Mouse (Mus musculus) kidney, postnatal 0 days (tissue): ENCODE data around the gene Pex11b. TPM values are rescaled to one million over a fixed set of nuclear protein-coding genes. Genes with fewer than 3 reads are reported as not detected.

Experiments
- ATAC-seq: fragments of 200-750 bp; cut with Nextera tagmentation; replicated peaks from 2 replicates; pipeline ENCODE4 v1.8.0; 2017; ENCODE audit warnings: low read depth, moderate number of reproducible peaks, moderate TSS enrichment, moderate library complexity; ENCODE audit not compliant: low FRiP score
- DNase-seq: peaks from one replicate; pipeline ENCODE4 v3.0.0-alpha.2; 2016; ENCODE audit warnings: low spot score
- H3K27ac ChIP-seq: fragments of 300-500 bp; sonication (generic); 2 replicates; pipeline ENCODE4 v1.5.1; 2014; ENCODE audit warnings: mild to moderate bottlenecking
- H3K27me3 ChIP-seq: fragments of 300-500 bp; sonication (generic); 2 replicates; pipeline ENCODE4 v1.6.1; 2014; ENCODE audit warnings: low read length, mixed read lengths; ENCODE audit not compliant: insufficient read depth
- H3K36me3 ChIP-seq: fragments of 300-500 bp; sonication (generic); 2 replicates; pipeline ENCODE4 v1.6.1; 2014; ENCODE audit warnings: low read length, mixed read lengths; ENCODE audit not compliant: insufficient read depth
- H3K4me1 ChIP-seq: fragments of 300-500 bp; sonication (generic); replicated peaks from 2 replicates; pipeline ENCODE4 v1.6.1; 2014; ENCODE audit warnings: antibody characterized with exemption, low read length, mixed read lengths; ENCODE audit not compliant: insufficient read depth
- H3K4me2 ChIP-seq: fragments of 300-500 bp; sonication (generic); 2 replicates; pipeline ENCODE4 v1.6.1; 2014; ENCODE audit warnings: mild to moderate bottlenecking, low read length, moderate library complexity, mixed read lengths
- H3K4me3 ChIP-seq: fragments of 300-500 bp; sonication (generic); replicated peaks from 2 replicates; pipeline ENCODE4 v1.5.1; 2014; ENCODE audit warnings: low read depth, low read length
- H3K9ac ChIP-seq: fragments of 300-500 bp; sonication (generic); 2 replicates; pipeline ENCODE4 v1.6.1; 2014; ENCODE audit warnings: low read depth, low read length
- H3K9me3 ChIP-seq: fragments of 300-500 bp; sonication (generic); replicated peaks from 2 replicates; pipeline ENCODE4 v1.6.1; 2016; ENCODE audit warnings: low read length, inconsistent platforms, mixed read lengths
- CTCF ChIP-seq: IDR thresholded peaks from 2 replicates; pipeline ENCODE4 v1.5.1; 2016; ENCODE audit warnings: antibody characterized with exemption, low read depth, mild to moderate bottlenecking, moderate library complexity
- WGBS: fragments of 180-500 bp; shearing (Covaris S2); extraction: QIAGEN DNeasy Blood & Tissue Kit; methylation state at CpG from one replicate; pipeline ENCODE4 v1.1.7; 2014; 5-methylcytosine and 5-hydroxymethylcytosine counted together
- polyA plus RNA-seq: library from polyadenylated mRNA; unstranded; fragments of >200 nt; fragmentation: Nextera tagmentation; extraction: Ambion mirVana; gene quantifications from 2 replicates; pipeline ENCODE4 v1.2.1, GENCODE M21; 2015

The Pex11b gene
- 69.4 and 70.1 TPM in 2 replicates for polyA plus RNA-seq

DNA sequence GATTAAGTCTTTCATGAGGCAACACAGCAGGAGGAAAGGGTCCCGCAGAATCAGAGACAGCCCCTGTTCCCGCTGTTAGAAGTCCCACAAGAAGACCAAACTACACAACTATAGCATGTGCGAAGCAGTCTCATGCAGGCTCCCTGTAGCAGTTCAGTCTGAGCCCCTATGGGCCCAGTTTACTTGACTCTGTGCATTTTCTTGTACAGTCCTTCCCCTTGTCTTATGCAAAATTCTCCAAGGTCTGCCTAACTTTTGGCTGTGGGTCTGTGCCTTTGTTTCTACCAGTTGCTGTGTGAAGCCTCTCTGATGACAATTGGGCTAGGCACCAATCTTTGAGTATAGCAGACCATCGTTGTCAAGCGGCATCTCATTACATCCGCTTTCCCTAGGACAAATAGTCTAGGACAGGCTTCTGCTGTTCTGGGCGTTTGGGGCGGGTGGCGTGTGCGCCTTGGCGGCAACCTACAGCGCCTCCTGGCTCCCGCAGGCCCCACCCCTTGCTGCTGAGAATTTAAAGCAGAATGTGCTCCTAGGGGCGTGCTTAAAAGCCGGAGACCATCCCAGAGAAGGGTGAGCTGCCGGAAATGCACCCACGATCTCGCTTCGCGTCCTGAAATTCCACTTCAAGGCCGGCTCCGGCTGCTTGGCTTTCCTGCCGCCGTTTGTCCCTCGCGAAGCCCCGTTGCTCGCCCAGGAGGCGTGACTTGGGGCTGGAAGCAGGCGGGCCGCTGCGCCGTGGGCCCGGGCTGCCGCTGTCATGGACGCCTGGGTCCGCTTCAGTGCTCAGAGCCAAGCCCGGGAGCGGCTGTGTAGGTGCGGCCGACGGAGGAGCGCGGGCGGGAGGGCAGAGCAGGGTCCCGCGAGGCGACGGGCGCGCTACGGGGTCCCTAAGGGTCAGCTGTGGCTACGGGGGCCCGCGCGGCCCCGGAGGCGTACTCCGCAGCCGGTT is at the start of gene Pex11b, which contains the start of gene Gm42957:
TSS of gene Pex11b (plus strand) at position 449 of the 952 bp plus-strand sequence.
TSS of gene Gm42957 (plus strand) at position 547 of the 952 bp plus-strand sequence.
- DNase-seq (peak; percentile 96), ATAC-seq (peak; percentile 89)
- Histone ChIP-seq H3K9me3 (no peaks in the 10 kb centered on the region), H3K4me3 (peak within 1 kb of the TSS; percentile 85), H3K9ac (peak within 1 kb of the TSS; percentile 93), H3K36me3 (peaks cover 17% of the 10 kb centered on the region), H3K27ac (peak within 1 kb of the TSS; percentile 85), H3K4me1 (peaks cover 7% of the 10 kb centered on the region), H3K4me2 (peak within 1 kb of the TSS; percentile 88), H3K27me3 (no peaks in the 10 kb centered on the region)
- peak; percentile 70 for TF ChIP-seq CTCF
- 2% methylated on average over 60 of the region's 60 CpGs for WGBS

DNA sequence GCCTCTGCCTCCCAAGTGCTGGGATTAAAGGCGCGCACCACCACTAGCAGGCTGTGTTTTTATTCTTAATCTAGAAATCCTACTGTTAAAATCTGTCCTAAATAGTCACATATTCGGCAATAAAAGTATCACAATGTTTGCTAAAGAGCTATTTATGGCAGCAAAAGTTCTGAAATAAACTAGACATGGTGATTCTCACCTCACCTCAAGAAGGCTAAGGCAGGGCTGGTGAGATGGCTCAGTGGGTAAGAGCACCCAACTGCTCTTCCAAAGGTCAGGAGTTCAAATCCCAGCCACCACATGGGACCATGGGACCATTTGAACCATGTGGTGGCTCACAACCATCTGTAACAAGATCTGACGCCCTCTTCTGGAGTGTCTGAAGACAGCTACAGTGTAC is 44.5 kb upstream of the Pex11b start:
- no peaks in the 10 kb centered on the region for H3K4me1 ChIP-seq
- ATAC-seq: no peak
- DNase-seq: no peak
- no peak for TF ChIP-seq CTCF
- no peak overlapping the region for H3K9ac ChIP-seq
- H3K27ac ChIP-seq: no peak overlapping the region
- H3K9me3 ChIP-seq: no peaks in the 10 kb centered on the region
- H3K36me3 ChIP-seq: no peaks in the 10 kb centered on the region
- 82% methylated on average over 4 of the region's 4 CpGs for WGBS
- H3K27me3 ChIP-seq: 0 out of 2 replicates have a peak, but pooled peaks cover 2% of the 10 kb centered on the region
- no peak overlapping the region for H3K4me3 ChIP-seq
- no peak overlapping the region for H3K4me2 ChIP-seq

DNA sequence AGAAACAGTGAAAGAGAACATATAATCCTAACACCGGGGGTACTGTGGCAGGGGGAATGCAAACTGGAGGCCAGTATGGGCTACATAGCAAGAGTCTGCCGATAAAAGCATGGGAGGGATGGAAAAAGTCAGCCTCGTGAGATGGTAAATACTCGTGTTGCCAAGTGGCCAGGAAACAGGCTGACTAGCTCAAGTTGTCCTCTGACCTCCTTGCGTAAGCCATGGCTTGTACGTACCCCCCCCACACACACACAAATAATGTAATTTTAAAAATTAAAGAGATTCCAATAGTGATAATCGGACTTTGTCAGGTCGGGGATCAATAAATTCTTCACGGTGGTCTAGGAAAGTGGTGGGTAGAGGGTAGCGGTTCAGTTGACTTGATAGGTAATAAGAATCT is 41.8 kb upstream of the Pex11b start:
- Histone ChIP-seq H3K27me3 (0 out of 2 replicates have a peak, but pooled peaks cover 5% of the 10 kb centered on the region), H3K4me2 (peak overlapping the region; percentile 75), H3K9me3 (no peaks in the 10 kb centered on the region), H3K4me1 (peaks cover 19% of the 10 kb centered on the region), H3K36me3 (no peaks in the 10 kb centered on the region), H3K4me3 (peak overlapping the region; percentile 76), H3K9ac (peak overlapping the region; percentile 77), H3K27ac (no peak overlapping the region)
- ATAC-seq (no peak), DNase-seq (peak; percentile 60)
- no peak for TF ChIP-seq CTCF
- WGBS: 1% methylated on average over 10 of the region's 10 CpGs

DNA sequence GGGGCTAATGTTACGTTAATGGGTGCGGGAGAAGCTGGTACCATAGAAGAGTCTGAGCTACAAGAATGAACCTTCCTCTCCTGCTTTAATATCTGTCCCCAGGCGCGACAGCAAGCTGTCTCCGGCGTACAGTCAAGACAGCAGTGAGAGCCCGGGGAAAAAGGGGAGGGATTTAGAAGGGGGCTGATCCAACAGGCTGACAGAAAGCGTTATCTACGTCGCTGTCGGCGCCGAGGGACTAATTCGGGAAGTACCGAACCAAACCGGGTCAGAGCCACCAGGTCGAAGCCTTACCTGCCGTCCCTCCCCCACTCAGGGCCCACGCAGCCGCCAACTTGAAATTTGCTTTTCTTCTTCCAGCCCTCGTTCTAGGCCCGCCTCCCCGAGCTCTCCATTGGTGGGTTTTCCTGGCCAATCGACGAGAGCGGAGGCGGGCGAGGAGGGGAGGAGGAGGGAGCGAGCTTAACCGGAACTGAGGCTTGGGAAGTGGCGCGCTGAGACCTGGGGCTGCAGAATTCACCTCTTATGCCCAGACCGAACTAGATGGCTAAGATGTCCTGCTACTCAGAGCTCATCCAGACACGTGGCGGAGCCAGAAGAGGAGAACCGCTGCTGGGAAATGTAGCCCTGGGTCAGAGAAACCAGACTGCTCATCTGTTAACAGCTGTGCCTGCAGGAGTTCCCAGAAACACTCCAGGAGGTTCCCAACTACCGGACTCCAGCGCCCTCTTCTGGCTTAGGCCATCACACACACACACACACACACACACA is 41.2 kb upstream of the Pex11b start, which contains the start of gene Polr3gl:
TSS of gene Polr3gl (minus strand) at position 392 of the 771 bp plus-strand sequence.
- under 1% methylated on average over 37 of the region's 38 CpGs for WGBS
- peak; percentile 40; the same call in 1 of the 2 replicates for TF ChIP-seq CTCF
- Histone ChIP-seq H3K4me2 (peak within 1 kb of the TSS; percentile 75), H3K9me3 (no peaks in the 10 kb centered on the region), H3K9ac (peak within 1 kb of the TSS; percentile 77), H3K27me3 (0 out of 2 replicates have a peak, but pooled peaks cover 5% of the 10 kb centered on the region), H3K27ac (peak within 1 kb of the TSS; percentile 76; the same call in 1 of the 2 replicates), H3K36me3 (no peaks in the 10 kb centered on the region), H3K4me1 (peaks cover 19% of the 10 kb centered on the region), H3K4me3 (peak within 1 kb of the TSS; percentile 76)
- peak; percentile 98 for DNase-seq
- ATAC-seq: peak; percentile 91

DNA sequence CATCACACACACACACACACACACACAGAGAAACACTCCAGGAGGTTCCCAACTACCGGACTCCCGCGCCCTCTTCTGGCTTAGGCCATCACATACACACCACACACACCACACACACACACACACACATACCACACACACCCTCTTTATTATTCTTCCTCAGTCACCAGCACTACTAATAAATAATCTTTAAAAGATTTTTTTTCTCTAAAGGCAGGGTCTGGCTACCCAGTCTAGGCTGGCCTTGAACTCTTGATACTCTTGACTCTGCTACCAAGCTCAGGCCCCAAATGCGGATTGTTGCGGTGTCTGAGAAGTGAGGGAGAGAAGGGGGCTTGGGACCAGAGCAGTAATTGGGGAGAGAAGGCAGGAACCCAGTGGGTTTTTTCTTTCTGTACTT is 40.3 kb upstream of the Pex11b start:
- Histone ChIP-seq H3K9me3 (no peaks in the 10 kb centered on the region), H3K4me2 (no peak overlapping the region), H3K4me3 (no peak overlapping the region), H3K27me3 (0 out of 2 replicates have a peak, but pooled peaks cover 5% of the 10 kb centered on the region), H3K36me3 (no peaks in the 10 kb centered on the region), H3K4me1 (peaks cover 19% of the 10 kb centered on the region), H3K27ac (no peak overlapping the region), H3K9ac (no peak overlapping the region)
- no peak for ATAC-seq
- TF ChIP-seq CTCF: no peak
- no peak for DNase-seq
- 79% methylated on average over 5 of the region's 5 CpGs for WGBS

DNA sequence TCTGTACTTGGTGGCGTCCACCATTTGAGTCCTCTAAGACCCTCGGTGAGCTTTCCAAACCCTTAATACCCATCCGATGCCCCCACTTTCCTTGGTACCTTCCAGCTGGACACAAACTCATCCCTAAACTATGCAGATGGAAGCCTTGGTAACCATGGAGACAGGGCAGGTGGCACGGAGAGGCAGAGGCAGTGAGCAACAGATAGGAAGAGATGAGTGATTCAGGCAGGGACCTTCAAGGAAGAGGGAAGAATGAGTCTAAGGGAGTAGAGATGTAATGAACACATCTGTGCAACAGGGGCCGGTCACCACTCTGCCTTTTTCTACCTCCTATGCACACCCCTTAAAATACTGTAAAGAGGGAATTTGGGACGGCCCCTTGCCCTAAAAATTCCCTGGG is 39.5 kb upstream of the Pex11b start:
- 30% methylated on average over 6 of the region's 6 CpGs for WGBS
- Histone ChIP-seq H3K9ac (no peak overlapping the region), H3K9me3 (no peaks in the 10 kb centered on the region), H3K36me3 (no peaks in the 10 kb centered on the region), H3K27me3 (0 out of 2 replicates have a peak, but pooled peaks cover 5% of the 10 kb centered on the region), H3K4me2 (peak overlapping the region; percentile 84), H3K27ac (no peak overlapping the region), H3K4me3 (no peak overlapping the region; the same call in 1 of the 2 replicates), H3K4me1 (peaks cover 19% of the 10 kb centered on the region)
- ATAC-seq (no peak), DNase-seq (no peak)
- TF ChIP-seq CTCF: no peak
